Mouse (Mus musculus) forebrain, postnatal 0 days (tissue): ENCODE results near the gene Il12rb2. TPM values are rescaled to one million over a fixed set of nuclear protein-coding genes. Genes with fewer than 3 reads are reported as not detected.

Experiments used
- ATAC-seq: fragments of 200-750 bp; cut with Nextera tagmentation; 2 replicates; pipeline ENCODE4 v1.8.0; 2017; ENCODE audit warnings: mild to moderate bottlenecking, moderate library complexity
- DNase-seq: peaks from one replicate; pipeline ENCODE4 v3.0.0-alpha.2; 2015
- H3K27ac ChIP-seq: fragments of 300-500 bp; sonication (generic); 2 replicates; pipeline ENCODE4 v1.5.1; 2014; ENCODE audit warnings: low read depth, mild to moderate bottlenecking, antibody characterized with exemption, low read length, moderate library complexity, mixed read lengths
- H3K27me3 ChIP-seq: fragments of 300-500 bp; sonication (generic); 2 replicates; pipeline ENCODE4 v1.6.1; 2014; ENCODE audit warnings: mild to moderate bottlenecking, low read length, mixed read lengths; ENCODE audit not compliant: insufficient read depth
- H3K36me3 ChIP-seq: fragments of 300-500 bp; sonication (generic); 2 replicates; pipeline ENCODE4 v1.6.1; 2014; ENCODE audit warnings: mild to moderate bottlenecking, moderate library complexity; ENCODE audit not compliant: insufficient read depth
- H3K4me1 ChIP-seq: fragments of 300-500 bp; sonication (generic); 2 replicates; pipeline ENCODE4 v1.6.1; 2014; ENCODE audit warnings: antibody characterized with exemption; ENCODE audit not compliant: insufficient read depth
- H3K4me2 ChIP-seq: fragments of 300-500 bp; sonication (generic); 2 replicates; pipeline ENCODE4 v1.6.1; 2014; ENCODE audit warnings: low read depth, mild to moderate bottlenecking, moderate library complexity
- H3K4me3 ChIP-seq: fragments of 300-500 bp; sonication (generic); 2 replicates; pipeline ENCODE4 v1.5.1; 2014; ENCODE audit warnings: low read depth, low read length, mixed read lengths
- H3K9ac ChIP-seq: fragments of 300-500 bp; sonication (generic); 2 replicates; pipeline ENCODE4 v1.6.1; 2014; ENCODE audit warnings: mild to moderate bottlenecking
- H3K9me3 ChIP-seq: fragments of 300-500 bp; sonication (generic); 2 replicates; pipeline ENCODE4 v1.6.1; 2016; ENCODE audit warnings: low read length
- CTCF ChIP-seq: sonication (generic); IDR thresholded peaks from 2 replicates; pipeline ENCODE4 v1.5.1; 2016; ENCODE audit warnings: antibody characterized with exemption, control low read depth, low read depth
- WGBS: fragments of 180-500 bp; shearing (Covaris S2); extraction: QIAGEN DNeasy Blood & Tissue Kit; methylation state at CpG from one replicate; pipeline ENCODE4 v1.1.7; 2014; 5-methylcytosine and 5-hydroxymethylcytosine counted together
- polyA plus RNA-seq: library from polyadenylated mRNA; unstranded; fragments of >200 nt; fragmentation: Nextera tagmentation; extraction: Ambion mirVana; gene quantifications from 2 replicates; pipeline ENCODE4 v1.2.1, GENCODE M21; 2015
- total RNA-seq: library from RNA; depleted of rRNA; stranded (reverse); fragments of >200 nt; gene quantifications from 2 replicates; pipeline ENCODE4 v1.2.3, GENCODE M21; 2014

Gene Il12rb2
- total and polyA plus RNA-seq, 2 experiments from 2014 or later, result 0.05 to 0.08 TPM

DNA sequence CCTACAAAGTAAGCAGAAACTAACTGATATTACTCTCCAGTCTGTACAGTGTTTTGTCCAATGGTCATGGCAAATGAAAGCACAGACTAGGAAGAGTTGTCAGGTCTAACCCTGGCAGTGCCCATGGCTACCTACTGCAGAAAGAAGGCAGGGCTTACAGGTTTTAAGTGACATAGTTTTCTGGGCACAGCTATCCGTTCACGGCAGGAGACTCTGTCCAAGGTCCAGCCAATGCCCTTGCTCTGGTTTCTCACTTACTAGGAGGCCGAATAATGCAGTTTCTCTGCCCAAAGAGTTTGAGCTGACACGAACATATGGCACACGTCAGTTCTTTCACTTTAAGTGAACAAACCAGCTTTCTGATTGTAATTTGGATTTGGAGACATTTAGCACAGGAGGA, 58.9 kb downstream of the Il12rb2 start:
- no peak; the same call in 1 of the 2 replicates for ATAC-seq

DNA sequence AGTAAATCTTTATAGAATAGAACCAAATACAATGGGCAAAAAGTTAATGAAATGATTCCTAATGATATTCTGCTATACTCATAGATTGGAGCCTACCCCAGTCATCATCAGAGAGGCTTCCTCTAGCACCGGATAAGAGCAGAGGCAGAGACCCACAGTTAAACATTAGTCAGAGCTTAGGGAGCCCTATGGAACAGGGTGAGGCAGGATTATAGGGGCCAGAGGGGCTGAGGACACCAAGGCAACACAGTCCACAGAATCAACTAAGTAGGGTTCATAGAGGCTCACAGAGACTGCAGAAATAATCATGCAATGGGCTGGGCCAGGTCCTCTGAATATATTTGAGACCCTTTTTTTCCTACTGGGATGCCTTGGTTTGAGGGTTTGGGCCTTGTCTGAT, 61.3 kb downstream of the Il12rb2 start:
- TF ChIP-seq CTCF, result no peak
- ATAC-seq (no peak), DNase-seq (no peak)
- Histone ChIP-seq H3K9me3 (no peaks in the 10 kb centered on the region), H3K36me3 (no peaks in the 10 kb centered on the region), H3K4me1 (0 out of 2 replicates have a peak, but pooled peaks cover 10% of the 10 kb centered on the region), H3K4me2 (no peak overlapping the region), H3K9ac (no peak overlapping the region), H3K27ac (no peak overlapping the region), H3K27me3 (no peaks in the 10 kb centered on the region), H3K4me3 (no peak overlapping the region)
- WGBS, result 81% methylated on average over 1 of the region's 1 CpGs

More for the DNA sequence above, 58.9 kb downstream of the Il12rb2 start:
- Histone ChIP-seq H3K4me2 (no peak overlapping the region), H3K4me3 (no peak overlapping the region), H3K36me3 (no peaks in the 10 kb centered on the region), H3K27ac (no peak overlapping the region), H3K27me3 (no peaks in the 10 kb centered on the region), H3K4me1 (0 out of 2 replicates have a peak, but pooled peaks cover 10% of the 10 kb centered on the region), H3K9ac (no peak overlapping the region), H3K9me3 (no peaks in the 10 kb centered on the region)
- no peak for TF ChIP-seq CTCF
- 44% methylated on average over 5 of the region's 5 CpGs for WGBS
- DNase-seq, result no peak

DNA sequence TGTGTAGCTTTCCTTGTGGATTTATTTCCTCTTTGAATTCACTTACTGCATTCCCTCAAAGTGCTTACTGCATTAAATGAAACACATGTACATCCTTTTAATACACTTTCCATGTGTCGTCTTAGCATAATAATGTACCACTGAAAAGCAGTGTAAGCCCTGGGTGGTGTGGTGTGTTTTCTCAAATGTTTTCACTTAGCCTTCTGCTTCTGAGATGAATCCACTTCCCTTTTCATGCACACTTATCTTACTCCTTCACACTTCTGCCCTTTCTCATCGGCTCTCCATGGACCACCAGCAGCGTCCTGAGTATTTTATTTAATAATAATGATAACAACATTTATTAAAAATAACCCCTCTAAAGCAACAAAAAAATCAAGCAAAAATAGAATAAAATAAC, 66.2 kb downstream of the Il12rb2 start:
- ATAC-seq (no peak), DNase-seq (no peak)
- 85% methylated on average over 3 of the region's 3 CpGs for WGBS
- Histone ChIP-seq H3K4me3 (no peak overlapping the region), H3K27ac (no peak overlapping the region), H3K9ac (no peak overlapping the region), H3K4me2 (no peak overlapping the region), H3K4me1 (no peaks in the 10 kb centered on the region), H3K36me3 (no peaks in the 10 kb centered on the region), H3K27me3 (no peaks in the 10 kb centered on the region), H3K9me3 (no peaks in the 10 kb centered on the region)
- TF ChIP-seq CTCF, result no peak

DNA sequence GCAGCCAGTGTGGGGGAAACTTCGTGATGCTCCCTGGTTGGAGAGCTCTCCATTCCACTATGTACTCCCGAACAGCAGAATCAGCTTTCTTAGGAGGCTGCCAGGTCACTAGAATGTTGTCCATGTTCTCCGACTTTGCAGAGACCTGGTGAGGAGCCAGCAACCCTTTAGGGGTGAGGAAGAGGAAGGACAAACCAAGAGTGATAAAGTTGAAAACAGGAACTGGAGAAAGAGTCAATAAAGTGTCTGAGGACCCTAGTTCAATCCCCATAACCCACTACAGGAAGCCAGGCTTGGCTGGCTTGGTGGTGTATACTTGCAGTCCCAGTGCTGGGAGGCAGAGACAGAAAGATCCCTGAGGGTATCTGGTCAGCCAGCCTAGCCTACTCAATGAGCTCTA, 67.0 kb downstream of the Il12rb2 start:
- H3K4me2 ChIP-seq, result no peak overlapping the region
- no peaks in the 10 kb centered on the region for H3K9me3 ChIP-seq
- WGBS, result 80% methylated on average over 3 of the region's 3 CpGs
- no peaks in the 10 kb centered on the region for H3K4me1 ChIP-seq
- H3K36me3 ChIP-seq, result no peaks in the 10 kb centered on the region
- no peak overlapping the region for H3K27ac ChIP-seq
- no peak overlapping the region for H3K4me3 ChIP-seq
- H3K9ac ChIP-seq, result no peak overlapping the region
- TF ChIP-seq CTCF, result no peak
- ATAC-seq (no peak), DNase-seq (no peak)
- H3K27me3 ChIP-seq, result no peaks in the 10 kb centered on the region

DNA sequence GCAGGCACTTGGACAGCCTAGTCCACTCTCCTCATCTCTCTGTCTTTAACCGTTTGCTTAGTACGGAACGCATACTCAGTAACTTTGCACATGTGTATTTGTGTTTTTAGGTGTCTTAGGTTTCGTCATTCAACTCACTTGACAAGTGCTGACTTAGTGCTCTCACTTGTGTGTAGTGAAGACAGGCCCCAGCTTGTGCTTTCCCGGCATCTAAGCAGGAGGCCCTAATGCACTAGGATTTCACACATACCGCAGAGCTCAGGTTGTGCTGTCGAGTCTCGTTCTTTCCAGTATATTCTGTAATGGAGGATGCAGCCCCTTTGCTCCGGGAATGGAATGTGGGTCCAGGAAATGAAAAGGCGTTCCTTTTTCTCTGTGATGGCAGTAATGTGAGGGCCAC, 72.8 kb downstream of the Il12rb2 start:
- H3K36me3 ChIP-seq, result no peaks in the 10 kb centered on the region
- ATAC-seq (no peak), DNase-seq (no peak)
- H3K9me3 ChIP-seq, result no peaks in the 10 kb centered on the region
- H3K4me3 ChIP-seq, result no peak overlapping the region
- WGBS, result 91% methylated on average over 10 of the region's 10 CpGs
- H3K9ac ChIP-seq, result no peak overlapping the region
- no peaks in the 10 kb centered on the region for H3K27me3 ChIP-seq
- no peak overlapping the region for H3K27ac ChIP-seq
- TF ChIP-seq CTCF, result no peak
- no peak overlapping the region for H3K4me2 ChIP-seq
- no peaks in the 10 kb centered on the region for H3K4me1 ChIP-seq

DNA sequence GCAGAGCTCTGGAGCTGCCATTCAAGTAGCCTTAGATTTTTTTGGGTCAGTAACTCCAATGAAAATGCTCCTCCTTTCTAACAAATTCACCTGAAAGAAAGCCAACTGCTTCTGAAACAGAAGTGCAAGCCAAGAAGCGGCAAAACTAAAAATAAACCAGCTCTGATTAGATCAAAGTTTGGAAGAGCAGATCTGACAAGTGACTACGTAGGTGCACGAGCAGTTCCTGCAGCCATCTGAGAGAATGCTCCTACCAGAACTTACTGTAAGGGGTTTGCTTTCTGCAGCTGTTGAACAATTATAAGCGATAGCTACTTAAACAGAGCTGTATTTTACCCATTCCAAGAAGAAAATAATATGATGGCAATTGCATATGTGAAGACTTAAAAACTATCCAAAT, 73.5 kb downstream of the Il12rb2 start:
- ATAC-seq (no peak), DNase-seq (no peak)
- H3K4me1 ChIP-seq, result no peaks in the 10 kb centered on the region
- H3K9me3 ChIP-seq, result no peaks in the 10 kb centered on the region
- no peak overlapping the region for H3K4me2 ChIP-seq
- H3K9ac ChIP-seq, result no peak overlapping the region
- TF ChIP-seq CTCF, result no peak
- no peak overlapping the region for H3K27ac ChIP-seq
- no peaks in the 10 kb centered on the region for H3K36me3 ChIP-seq
- no peak overlapping the region for H3K4me3 ChIP-seq
- 62% methylated on average over 4 of the region's 4 CpGs for WGBS
- H3K27me3 ChIP-seq, result no peaks in the 10 kb centered on the region

DNA sequence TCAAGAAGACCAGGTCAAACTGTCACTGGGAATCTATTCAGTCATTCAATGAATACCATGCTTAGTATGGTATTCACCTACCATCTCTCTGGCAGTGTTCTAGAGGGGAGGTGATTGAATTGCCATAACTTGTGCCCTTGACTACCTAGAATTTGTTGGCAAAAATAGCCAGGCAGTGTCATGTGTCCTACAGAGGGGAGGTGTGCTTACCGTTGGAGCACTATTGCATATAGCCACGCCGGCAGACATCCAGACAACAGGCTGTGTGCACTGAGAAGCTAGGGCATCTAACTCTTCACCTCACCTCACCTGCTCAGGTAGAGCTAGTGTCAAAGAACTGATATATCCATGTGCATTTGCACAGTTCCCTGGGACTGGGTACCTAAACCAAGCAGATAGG, 74.8 kb downstream of the Il12rb2 start:
- no peak for DNase-seq
- Histone ChIP-seq H3K4me2 (no peak overlapping the region), H3K4me1 (no peaks in the 10 kb centered on the region), H3K9ac (no peak overlapping the region), H3K9me3 (no peaks in the 10 kb centered on the region), H3K4me3 (no peak overlapping the region), H3K27me3 (no peaks in the 10 kb centered on the region), H3K27ac (no peak overlapping the region), H3K36me3 (no peaks in the 10 kb centered on the region)
- WGBS, result 90% methylated on average over 3 of the region's 3 CpGs
- TF ChIP-seq CTCF, result no peak
- ATAC-seq, result no peak

DNA sequence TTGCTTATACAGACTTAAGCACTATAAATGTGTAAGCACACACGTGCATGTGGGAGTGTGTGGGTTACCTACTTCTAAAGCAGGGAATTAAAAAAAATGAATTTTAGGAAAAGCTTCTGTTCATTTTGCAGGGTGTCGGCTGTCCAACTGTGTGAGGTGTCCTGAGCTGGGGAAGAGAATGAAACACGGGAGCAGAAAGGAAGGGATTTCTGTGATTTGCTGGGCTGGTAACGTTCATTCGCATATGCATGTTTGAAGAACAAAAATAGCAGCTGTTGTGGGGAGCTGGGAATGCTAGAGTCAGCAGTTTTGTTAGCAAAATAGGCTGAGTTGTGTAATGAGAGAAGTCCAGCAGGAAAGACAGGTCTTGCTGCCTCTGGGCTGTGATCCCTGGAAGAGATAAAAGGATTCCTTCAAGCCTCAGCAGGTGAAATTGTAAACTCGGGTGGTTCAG, 75.3 kb downstream of the Il12rb2 start:
- no peak for TF ChIP-seq CTCF
- H3K4me3 ChIP-seq, result no peak overlapping the region
- no peaks in the 10 kb centered on the region for H3K27me3 ChIP-seq
- H3K9me3 ChIP-seq, result no peaks in the 10 kb centered on the region
- no peaks in the 10 kb centered on the region for H3K36me3 ChIP-seq
- DNase-seq, result no peak
- H3K4me1 ChIP-seq, result no peaks in the 10 kb centered on the region
- WGBS, result 40% methylated on average over 6 of the region's 6 CpGs
- no peak overlapping the region for H3K9ac ChIP-seq
- ATAC-seq, result peak; percentile 47
- H3K27ac ChIP-seq, result no peak overlapping the region
- H3K4me2 ChIP-seq, result no peak overlapping the region
